Mouse (Mus musculus) lung, postnatal 14 days (tissue): ENCODE data around the gene Arhgap24.
A peak's percentile ranks its signal among the peaks of the same experiment; 100 is the strongest.

ENCODE experiments used
- DNase-seq: peaks from one replicate; pipeline ENCODE4 v3.0.0; 2021

The Arhgap24 gene

DNA sequence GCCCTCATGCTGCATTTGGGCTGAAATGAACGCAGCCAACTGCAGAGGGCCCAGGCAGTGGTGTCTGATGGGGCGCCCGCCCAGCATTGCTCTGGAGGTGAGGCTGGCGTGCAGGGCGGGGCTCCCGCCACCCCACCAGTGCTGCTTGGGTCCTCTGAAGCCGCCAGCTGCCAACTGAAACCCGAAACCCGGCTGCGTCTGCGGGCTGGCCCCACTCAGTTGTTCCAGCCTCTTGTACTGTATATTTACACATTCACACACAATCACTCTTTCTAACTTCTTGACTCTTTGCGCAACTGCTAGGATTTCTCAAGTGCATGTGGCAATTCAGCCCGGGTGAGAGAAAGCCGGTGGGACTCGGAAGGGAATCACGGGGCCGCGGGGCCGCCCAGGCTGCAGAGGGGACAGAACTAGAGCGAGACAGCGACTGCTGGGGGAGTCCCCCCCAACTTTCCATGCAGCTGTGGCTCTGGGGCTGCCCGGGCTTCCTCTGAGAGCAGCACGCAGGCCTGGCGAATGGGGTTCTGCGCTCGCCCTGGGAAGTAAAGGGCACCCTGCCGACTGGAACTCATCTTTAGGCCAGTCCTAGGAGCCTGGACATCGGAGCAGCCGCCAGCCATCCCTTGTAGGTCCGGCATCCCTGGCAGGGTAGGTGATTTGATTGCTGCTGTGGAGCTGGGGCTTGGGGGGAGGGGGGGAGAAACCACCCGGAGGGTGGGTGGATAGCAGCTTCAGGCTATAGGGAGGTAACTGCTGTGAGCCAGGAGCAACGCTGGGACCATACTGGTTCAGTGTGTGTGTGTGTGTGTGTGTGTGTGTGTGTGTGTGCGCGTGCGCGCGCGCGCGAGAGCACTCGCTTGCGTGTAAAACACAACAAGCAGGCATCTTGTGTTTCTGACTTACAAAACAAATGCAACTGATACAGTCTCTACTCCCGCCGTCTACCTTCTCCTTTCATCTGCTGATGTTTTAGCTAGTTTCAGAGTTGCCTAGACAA, at the start of gene Arhgap24:
Arhgap24 (plus strand) TSS at position 177 of the 997 bp plus-strand sequence.
- DNase-seq = peak; percentile 84

DNA sequence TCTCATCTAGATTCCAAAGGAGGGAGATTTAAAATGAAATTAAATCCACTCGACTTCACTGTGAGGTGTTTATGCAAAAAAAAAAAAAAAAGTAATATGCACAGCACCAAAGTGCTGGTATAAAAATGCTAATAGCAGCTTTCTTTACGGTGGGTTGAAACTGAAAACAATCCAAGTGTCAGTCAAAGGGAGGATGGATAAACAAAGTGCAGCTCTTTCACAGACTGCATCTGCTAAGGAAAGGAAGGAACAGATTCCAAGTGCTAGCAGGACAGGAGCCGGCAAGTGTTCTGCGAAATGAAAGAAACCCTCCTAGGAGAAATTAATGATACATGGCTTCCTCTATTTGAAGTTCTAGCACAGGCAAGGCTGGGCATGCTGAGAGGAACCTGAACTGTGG, 47.0 kb upstream of the Arhgap24 start:
- no peak for DNase-seq

DNA sequence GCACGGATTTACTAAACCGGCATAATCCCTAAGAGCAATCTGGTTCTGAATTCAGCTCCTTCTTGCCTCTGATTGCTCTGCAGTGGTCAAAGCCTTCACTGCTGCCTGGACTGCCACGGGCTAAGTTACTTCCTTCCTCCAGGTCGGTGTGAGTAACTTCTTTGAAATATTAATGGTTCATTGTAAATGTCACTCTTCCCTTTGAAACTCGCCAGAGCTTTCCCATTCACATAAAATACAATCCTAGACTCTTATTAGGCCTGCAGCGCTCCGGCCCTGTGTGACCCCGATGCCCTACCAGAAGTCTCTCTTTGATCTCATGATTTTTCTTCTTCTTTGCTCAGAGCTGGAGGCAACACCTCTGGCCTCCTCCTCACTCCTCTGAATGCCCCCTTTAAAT, 44.6 kb upstream of the Arhgap24 start:
- no peak for DNase-seq

DNA sequence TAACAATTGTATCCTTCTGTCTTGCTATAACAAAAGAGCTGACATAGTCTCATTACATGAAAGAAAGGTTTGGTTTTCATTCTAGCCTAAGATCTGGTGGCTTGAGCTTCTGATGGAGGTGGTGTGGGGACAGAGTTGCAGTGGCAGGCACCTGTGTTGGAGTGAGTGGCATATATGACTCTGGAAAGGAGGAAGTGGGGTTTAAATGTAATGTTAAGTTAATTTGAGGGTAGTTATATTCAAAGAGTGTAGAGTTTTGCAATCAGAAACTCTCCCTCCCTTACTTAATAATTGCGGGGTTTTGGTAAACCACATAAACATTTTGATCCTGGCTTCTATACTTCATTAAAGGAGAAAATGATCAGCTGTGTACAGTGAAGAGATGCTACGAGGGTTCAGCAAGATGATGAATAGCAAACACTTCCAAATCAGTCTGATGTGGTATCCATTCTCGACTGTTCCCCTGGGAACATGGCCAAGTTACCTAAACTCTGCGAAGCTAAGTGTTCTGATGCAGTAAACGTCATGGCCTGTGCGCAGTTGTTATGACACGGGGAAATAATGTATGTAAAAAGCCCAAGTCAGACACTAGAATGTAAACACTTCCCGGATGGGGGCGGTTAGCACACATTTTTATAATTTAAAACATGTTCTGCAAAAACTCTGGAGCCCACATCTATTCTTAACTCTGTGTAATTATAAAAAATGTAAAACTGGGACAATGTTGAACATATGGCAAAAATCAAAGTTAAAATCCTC, 41.9 kb upstream of the Arhgap24 start:
- DNase-seq = no peak

DNA sequence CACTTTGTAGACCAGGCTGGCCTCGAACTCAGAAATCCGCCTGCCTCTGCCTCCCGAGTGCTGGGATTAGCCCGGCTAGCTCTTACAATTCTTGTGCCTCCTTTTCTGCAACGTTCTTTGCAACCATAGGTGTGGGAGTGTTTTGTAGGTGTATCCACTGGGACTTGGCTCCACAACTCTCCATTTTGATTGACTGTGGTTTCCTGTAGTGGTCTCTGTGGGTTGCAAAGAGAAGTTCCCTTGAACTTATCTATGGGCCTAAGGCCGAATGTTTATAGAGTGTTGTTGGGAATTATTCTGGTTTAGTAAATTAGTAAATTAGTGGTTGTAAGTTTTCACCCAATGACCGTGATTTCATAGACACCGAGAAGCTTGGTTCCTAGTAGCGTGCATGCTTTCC, 33.8 kb upstream of the Arhgap24 start:
- no peak for DNase-seq

DNA sequence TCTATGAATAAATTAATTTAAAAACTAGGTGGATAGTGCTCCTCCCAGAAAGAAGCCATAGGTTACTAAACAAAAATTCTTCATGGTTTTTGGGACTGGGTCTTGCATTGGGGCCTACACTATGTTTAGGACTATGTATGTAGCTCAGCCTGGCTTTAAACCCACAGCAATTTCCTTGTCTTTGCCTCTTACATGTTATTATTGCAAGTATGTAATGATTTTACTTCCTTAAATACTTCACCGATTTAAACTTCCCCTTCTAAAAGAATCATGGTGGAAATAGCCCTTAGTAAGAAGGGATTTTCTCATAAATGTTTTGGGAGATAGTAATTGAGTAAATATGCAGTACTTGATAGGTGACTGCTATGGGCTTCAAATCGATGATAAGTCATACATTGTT, 30.3 kb upstream of the Arhgap24 start:
- no peak for DNase-seq

DNA sequence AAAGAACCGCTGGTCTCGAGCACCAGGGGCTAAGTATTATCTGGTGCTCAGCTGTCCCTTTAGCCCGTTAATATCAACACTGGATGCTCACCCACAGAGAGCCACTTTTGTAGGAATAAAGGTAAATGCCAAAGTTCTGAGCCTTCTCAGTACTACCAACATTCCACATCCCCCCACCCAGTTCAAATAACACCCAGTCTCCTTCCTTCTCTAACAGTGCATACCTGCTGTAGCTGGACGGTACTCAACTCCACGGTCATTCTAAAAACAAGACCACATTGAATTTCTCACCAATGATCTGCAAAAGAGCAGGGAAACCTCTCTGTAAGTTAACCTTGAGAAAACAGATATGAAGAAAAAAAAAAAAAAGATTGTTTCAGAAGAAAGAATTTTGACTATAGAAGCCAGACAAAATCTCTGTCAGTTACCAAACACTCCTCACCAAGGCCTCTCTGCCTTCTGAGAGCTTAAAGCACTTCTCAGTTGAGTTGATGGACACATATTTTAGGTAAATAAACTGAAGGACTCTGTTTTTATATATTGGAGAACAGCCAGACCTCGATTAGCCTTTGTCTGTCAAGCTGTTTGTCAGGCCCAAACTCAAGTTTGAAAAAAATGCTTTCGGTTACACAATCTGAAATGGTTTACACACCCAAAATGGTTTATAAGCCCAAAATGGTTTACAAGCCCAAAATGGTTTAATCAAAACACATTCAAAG, 29.0 kb upstream of the Arhgap24 start:
- no peak for DNase-seq

DNA sequence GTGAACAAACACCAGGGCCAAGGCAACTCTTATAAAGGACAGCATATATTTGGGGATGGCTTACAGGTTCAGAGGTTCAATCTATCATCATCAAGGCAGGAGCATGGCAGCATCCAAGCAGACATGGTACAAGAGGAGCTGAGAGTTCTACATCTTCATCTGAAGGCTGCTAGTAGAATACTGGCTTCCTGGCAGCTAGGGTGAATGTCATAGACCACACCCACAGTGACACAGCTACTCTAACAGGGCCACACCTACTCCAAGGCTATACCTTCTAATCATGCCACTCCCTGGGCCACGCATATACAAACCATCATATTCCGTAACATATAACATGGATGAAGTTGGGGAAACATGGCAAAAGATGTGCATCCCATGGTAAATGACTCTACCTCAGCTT, 27.9 kb upstream of the Arhgap24 start:
- DNase-seq = no peak

DNA sequence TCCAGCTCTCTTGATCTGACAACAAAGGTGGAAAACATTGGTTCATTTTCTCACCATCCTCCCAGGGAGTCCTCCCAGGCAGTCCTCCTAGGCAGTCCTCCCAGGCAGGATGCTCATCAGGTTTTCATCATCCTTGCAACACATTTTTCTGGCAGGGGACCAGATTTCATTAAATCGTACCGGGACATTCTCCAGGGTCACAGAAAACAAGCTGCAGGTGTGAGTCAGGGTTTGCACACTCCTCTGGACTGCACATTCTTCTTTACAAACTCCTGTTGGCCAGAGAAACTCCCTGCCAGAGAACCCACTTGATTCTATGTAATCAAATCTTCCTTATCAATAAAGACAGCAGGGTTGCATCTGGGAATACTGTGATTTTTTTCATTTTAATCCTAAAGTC, 25.9 kb upstream of the Arhgap24 start:
- no peak for DNase-seq

DNA sequence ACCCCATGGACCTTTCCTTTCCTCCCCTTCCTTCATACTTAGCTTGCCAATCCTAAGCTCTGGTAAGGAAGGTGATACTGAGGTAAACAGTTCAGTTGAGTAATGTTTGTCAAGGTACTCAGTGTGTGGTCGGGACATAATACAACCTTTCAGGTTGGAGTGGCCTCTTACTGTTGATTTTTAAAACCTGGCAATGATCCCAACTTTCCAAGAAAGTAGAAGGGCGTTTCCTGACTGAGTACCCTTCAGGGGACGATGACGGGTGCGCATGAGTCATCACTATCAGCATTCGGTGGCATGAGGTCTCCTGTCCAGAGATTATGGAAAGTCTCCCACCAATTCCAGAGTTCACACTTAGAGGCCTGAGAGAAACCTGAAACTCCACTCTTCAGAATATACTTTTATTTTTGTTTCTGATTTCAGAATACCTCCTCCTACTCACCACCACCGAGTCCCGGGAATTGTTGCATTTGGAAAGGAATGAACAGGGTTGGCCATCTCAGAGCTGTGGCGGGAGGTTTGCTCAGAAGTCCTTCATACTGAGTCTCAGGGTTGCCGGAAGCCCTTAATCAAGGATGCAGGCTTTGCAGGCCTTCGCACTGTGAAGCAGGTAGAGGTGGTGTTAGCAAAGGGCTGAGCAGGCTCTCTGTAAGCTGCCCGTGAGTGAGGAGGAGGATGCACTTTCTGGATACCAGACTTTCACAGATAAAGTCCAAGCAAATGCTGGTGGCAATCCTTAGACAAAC, 20.6 kb upstream of the Arhgap24 start:
- DNase-seq = peak; percentile 35

DNA sequence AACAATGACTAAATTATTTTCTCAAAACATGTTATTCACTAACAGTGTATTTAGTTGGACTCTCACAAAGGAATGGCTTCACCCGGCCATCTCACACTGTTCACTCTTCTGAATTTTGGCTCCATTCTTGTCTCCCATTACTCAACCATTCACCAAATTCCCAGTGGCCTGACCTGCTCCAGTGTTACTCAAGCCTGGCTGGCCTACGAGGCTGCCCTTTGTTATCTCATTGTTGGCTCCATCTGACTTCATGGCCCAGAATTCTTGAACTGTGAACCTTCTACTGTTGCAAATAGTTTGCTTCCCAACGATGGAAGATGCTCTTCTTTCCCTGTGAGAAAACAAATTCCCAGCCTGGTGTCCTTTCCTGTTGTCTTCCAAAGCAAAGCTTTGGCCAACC, 18.2 kb upstream of the Arhgap24 start:
- no peak for DNase-seq

DNA sequence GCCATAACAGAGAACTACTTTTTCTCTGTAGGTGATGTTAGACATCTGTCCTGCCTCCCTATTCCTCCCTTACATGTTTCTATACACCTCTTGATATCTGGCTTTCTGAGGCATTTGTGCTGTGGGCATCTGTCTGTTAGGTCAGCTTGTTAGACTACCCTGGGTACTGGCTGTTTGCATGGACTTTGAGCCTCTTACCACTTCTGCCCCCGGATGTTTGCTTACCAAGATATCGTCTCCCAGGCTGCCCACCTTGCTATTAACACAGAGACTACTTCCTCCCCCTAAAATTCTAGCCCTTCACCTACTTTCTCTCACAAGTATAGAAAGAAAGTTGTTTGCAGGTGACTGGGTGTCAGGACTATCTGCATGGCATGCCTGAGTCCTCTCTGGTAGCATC, 15.8 kb upstream of the Arhgap24 start:
- no peak for DNase-seq

DNA sequence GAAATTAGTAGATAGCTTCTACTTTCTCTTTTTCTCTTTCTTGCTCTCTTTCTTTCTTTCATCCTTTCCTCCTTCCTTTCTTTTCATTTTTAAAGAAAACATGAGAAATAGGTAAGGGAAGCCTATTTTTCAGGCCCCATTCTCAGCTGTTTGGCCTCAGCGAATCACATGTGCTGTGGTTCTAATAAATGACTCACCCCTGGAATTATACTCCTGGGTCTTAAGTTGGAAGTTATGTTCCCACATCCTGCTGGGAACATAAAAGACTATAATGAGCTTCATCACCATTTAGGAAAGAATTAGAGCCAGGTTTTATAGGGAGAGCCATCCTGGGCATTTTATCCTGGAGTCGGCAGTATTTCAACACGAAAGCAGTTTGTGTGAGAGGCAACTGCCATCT, 12.9 kb upstream of the Arhgap24 start:
- no peak for DNase-seq

DNA sequence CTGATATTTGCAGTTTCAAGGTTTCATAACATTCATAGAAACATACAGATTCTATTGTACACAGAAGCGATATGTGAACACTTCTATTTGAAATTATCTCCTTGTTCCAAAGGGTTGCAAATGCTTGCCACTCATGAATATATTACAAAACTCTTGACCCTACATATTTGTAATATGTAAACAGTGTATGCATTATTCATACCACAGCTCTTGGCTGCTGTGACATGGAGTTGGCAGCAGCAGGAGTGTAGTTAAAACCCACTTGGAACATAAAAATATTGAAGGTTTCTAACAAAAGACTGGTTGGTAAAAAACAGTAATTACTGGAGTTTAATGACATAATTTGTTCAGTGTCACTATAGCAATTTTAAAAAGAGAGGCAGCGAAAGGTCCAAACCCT, 10.9 kb upstream of the Arhgap24 start:
- DNase-seq = no peak

DNA sequence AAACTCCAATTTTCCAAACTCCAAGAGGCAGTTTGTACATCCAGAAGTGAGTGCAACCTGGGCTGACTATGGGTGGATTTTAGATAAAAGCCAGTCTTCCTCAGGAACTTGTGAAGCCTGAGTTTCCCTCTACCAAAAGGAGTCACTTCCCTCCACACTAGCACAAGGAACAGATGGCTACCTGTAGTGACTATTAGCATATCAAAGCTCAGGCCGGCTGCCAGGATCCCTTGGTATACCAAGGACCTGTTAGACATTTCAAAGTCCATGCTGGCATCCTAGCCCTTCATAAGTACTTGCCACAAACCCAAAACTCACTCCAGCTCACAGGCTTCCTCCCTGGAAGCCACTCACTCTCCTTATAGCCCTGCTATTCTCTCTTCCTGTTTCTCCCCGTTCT, 3.1 kb upstream of the Arhgap24 start:
- DNase-seq = no peak

DNA sequence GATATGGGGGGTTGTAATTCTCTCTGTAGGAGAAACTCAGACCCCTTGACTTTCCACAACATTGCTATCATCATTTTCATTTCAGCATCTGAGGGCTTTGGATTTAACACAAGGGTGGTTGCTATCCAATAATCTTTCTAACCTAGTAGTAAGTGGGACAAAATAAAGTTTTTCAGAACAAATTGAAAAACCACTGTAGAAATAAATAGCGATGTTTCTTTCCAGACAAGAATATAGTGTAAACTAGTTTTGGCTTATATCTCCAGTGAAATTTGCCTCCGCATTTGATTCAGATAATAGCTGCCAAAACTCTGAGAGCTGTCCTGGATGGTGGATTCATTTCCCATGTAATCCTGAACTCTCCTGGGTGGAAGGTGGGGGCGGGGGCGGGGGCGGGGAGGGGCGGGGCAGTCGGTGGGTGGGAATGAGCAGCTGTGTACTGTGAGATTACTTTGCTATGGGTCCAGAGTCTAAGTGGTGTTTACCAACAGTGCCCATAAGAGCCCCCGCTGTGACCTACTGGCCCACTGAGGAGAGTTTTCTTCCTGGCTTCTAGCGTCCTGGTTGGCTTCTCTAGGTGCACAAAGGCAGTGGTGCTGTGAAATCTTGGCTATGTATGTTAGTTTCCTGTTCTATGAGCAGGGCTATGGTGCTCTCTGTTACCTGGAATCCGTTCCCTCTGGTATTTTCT, 2.2 kb downstream of the Arhgap24 start:
- no peak for DNase-seq

DNA sequence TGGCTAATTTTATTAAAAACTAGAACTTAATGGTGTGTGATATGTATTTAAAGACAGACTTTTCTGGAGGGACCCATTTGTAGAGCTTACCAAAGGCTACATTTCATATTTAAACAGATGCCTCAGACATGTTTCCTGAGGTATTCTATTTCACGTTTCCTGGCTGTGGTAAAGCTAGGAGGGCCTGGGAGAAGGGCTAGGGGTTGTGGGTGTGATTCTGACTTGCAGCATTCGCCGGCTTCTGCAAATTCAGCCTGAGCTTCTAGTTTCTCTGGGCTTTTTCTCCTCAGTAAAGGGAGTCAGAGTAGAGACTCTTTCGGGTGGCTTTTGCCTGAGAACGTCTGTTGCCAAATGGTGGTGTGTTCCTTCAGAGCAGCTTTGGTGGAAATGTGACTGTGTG, 10.4 kb downstream of the Arhgap24 start:
- no peak for DNase-seq

DNA sequence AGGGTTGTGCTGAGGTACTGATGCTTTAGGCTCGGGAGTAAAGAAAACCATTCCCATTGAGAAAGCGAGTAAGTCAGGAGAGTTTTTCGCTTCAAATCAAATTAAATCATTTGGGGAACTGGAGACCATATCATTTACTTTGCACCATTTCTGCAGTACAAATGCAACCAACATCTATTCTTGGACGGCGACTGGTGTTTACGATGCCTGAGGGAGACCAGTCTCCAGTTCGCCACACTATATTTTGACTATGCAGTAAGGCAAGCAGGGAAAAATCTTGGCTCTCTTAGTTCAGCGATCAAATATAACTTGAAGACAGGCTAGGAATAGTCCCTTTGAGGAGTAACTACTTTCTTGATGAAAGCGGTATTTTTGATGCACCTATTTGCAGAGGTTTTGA, 11.0 kb downstream of the Arhgap24 start:
- DNase-seq = no peak

DNA sequence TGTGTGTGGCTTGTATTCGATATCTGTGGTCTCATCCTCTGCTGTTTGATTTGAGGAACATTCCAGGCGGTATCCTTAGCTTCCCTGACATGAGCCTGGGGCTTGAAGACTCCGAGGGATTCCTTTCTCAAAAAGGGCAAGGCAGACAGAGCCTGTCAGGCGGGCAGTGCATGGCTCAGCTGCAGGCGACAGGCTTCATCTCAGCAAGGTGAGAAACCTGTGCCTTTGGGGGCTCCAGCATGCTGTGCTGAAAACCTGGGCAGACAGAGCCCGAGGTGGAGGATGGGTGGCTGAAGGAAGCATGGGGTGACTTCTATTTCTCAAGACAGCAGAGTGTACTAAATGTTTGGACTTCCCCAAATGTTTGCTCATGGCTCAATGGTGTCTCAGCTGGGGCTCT, 13.6 kb downstream of the Arhgap24 start:
- DNase-seq = no peak

DNA sequence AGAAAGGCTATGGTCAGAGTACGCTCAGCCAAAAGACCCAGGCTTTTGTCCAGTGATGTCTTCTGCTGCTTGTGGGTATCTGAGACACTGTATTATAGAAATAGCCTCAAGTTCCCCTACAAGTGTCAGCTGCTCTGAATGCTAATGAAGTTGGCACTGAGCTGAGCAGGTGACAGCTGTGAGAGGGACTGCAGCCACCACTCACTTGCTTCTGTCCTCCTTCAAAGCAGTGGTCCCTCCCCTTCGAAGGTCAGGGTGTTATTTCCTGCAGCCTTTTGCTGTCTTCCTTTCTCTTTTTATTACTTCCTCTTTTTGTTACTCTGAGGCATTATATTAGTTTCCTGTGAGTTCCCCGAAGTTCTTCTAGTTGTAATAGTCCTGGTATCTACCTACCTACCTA, 16.0 kb downstream of the Arhgap24 start:
- DNase-seq = no peak

DNA sequence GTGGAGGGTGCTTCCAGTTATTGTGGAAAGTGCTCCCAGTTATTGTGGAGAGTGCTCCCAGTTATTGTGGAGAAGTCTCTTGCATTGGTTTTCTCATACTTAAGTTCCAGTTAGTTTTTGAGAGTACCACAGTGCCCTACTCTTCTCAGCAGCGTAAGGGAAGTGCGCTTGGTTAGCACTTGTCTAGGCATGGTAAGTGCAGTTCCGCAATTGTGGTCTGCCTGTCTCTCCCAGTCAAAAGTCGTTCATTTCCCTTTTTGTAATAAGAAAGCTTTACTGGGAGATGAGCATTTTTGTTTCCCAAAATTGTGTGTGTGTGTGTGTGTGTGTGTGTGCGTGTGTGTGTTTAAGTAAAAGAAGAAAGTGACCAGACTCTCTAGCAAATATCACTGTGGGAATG, 17.6 kb downstream of the Arhgap24 start:
- DNase-seq = no peak

DNA sequence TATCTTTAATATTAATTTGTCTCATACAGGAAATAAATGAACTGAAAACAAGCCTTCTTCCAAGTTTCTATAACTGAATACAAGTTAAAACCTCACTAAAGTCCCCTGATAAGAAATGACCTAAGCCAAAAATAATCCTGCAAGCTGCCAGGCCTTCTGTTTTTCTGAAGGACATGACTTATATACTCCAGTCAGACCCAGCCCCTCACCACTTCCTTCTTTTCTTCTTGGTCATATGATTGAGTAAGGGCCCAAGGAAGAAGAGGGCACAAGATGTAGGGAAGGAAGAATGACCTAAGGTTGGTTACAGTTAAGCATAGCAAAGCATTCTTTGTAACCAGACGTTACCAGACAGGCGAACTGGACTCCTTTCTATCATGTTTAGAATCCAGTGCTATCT, 21.1 kb downstream of the Arhgap24 start:
- no peak for DNase-seq
